Comparison of ENCODE assay signal across 20 mouse cellular contexts in the genomic region with DNA sequence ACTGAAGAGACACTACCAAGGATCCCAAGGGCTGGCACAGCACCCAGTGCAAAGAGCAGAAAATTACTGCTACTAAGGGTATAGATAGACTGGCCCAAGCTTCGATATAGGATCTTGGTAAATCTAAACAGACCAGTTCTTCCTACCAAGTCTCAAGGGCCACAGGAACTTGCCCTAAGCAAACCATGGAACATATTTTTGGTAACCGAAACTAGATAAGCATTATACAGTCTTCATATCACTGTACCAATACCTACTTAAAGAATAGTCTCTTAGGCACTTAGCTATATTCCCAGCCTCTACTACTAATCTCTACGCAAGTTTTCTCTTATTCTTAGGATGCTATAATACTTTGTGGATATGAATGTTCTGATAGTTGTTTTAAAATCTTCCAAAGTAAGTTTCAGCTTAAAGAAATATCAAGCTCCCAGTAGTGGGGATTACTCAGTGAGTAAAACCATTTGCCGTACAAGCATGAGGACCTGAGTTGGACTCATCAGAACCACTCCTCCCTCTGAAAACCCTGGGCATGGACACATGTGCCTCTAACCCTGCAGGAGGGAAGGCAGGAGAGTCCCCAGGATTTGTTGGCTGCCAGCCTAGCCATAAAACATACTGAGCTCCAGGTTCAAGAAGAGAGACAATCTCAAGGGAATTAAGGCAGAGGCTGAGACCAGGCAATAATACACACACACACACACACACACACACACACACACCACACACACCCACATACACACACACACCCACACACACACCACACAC. TPM values are rescaled to one million over a fixed set of nuclear protein-coding genes. Genes with fewer than 3 reads are reported as not detected.
DNase-seq lines count a peak whose midpoint lies in the region; ATAC-seq lines count a peak whose summit lies in the region.
"Had no signal": no experiment of that assay in that cellular context is flagged by ENCODE, and none has a peak within 500 bp of the region (broad histone marks: within the 10 kb centered on the region; RNA-seq: fewer than 3 reads in every experiment).

No protein-coding gene starts in this region.

- H3K27me3 ChIP-seq in heart, embryonic 12.5 days (replicated peaks): no peaks in the 10 kb centered on the region
- H3K27me3 ChIP-seq in forebrain, embryonic 12.5 days: no peaks in the 10 kb centered on the region
- H3K27me3 ChIP-seq: embryonic facial prominence, embryonic 15.5 days; kidney, embryonic 15.5 days; limb, embryonic 12.5 days; midbrain, embryonic 15.5 days; neural tube, embryonic 12.5 days had no signal

- no peak for ATAC-seq in heart, embryonic 12.5 days (ENCODE audit: insufficient number of reproducible peaks, low FRiP score)
- no peak for ATAC-seq in forebrain, embryonic 12.5 days (ENCODE audit: low FRiP score)
- ATAC-seq: forebrain, embryonic 14.5 days; liver, postnatal 0 days; midbrain, embryonic 15.5 days had no signal

- peak overlapping the region; percentile 40 for H3K4me2 ChIP-seq in heart, embryonic 12.5 days
- no peak overlapping the region for H3K4me2 ChIP-seq in forebrain, embryonic 12.5 days
- H3K4me2 ChIP-seq: embryonic facial prominence, embryonic 15.5 days; kidney, embryonic 15.5 days; limb, embryonic 12.5 days; midbrain, embryonic 15.5 days; neural tube, embryonic 12.5 days had no signal

- peak; percentile 44 for DNase-seq in adrenal gland, postnatal 10 days
- DNase-seq in adrenal gland, adult 8-10 months: no peak
- DNase-seq in heart, postnatal 25 days (ENCODE audit: low spot score): no peak
- peak; percentile 30 for DNase-seq in NIH3T3 (ENCODE audit: low read depth)
- DNase-seq in heart, postnatal 4 days: peak; percentile 31
- DNase-seq in yolk sac, embryonic 10.5 days (ENCODE audit: low spot score): no peak
- DNase-seq: B cell, adult 2 months; cerebellum, postnatal 36 days; liver, postnatal 0 days; thymus, postnatal 36 days had no signal

- H3K9me3 ChIP-seq in heart, embryonic 12.5 days (replicated peaks): no peaks in the 10 kb centered on the region
- H3K9me3 ChIP-seq in forebrain, embryonic 12.5 days: no peaks in the 10 kb centered on the region
- H3K9me3 ChIP-seq: embryonic facial prominence, embryonic 15.5 days; kidney, embryonic 15.5 days; limb, embryonic 12.5 days; midbrain, embryonic 15.5 days; neural tube, embryonic 12.5 days had no signal

- H3K27ac ChIP-seq in heart, embryonic 12.5 days (ENCODE audit: poor library complexity, severe bottlenecking): peak overlapping the region; percentile 60
- H3K27ac ChIP-seq in forebrain, embryonic 12.5 days: no peak overlapping the region
- H3K27ac ChIP-seq: embryonic facial prominence, embryonic 15.5 days; kidney, embryonic 15.5 days; limb, embryonic 12.5 days; macrophage; midbrain, embryonic 15.5 days; neural tube, embryonic 12.5 days; stomach, postnatal 0 days had no signal

- H3K4me1 ChIP-seq in heart, embryonic 12.5 days (replicated peaks): peaks cover 26% of the 10 kb centered on the region
- peaks cover 9% of the 10 kb centered on the region for H3K4me1 ChIP-seq in forebrain, embryonic 12.5 days

- H3K4me3 ChIP-seq in heart, embryonic 12.5 days: no peak overlapping the region
- H3K4me3 ChIP-seq in forebrain, embryonic 12.5 days (replicated peaks): no peak overlapping the region
- H3K4me3 ChIP-seq: embryonic facial prominence, embryonic 15.5 days; kidney, embryonic 15.5 days; limb, embryonic 12.5 days; midbrain, embryonic 15.5 days; neural tube, embryonic 12.5 days had no signal

- no peaks in the 10 kb centered on the region for H3K36me3 ChIP-seq in heart, embryonic 12.5 days
- no peaks in the 10 kb centered on the region for H3K36me3 ChIP-seq in forebrain, embryonic 12.5 days (replicated peaks)
- H3K36me3 ChIP-seq: embryonic facial prominence, embryonic 15.5 days; kidney, embryonic 15.5 days; midbrain, embryonic 15.5 days; neural tube, embryonic 12.5 days had no signal

- intact Hi-C loops in heart, postnatal 25 days (cut with DNase I): no loop called here

- WGBS in heart, embryonic 12.5 days: 77% methylated on average over 4 of the region's 4 CpGs
- WGBS in forebrain, embryonic 12.5 days: 91% methylated on average over 4 of the region's 4 CpGs

- H3K9ac ChIP-seq in heart, embryonic 12.5 days: 0 out of 2 replicates have a peak overlapping the region, but pooled peaks have one; percentile 48
- H3K9ac ChIP-seq in forebrain, embryonic 12.5 days: no peak overlapping the region
- H3K9ac ChIP-seq: embryonic facial prominence, embryonic 15.5 days; kidney, embryonic 15.5 days; limb, embryonic 12.5 days; liver, postnatal 0 days; midbrain, embryonic 15.5 days; neural tube, embryonic 12.5 days had no signal

RNA-seq across cellular contexts. Expression of a gene that starts 7.2 kb away (rescaled TPM):
- 100 to 1,000 TPM; 101 to 135 TPM for total RNA-seq in adrenal gland, postnatal 10 days (2021)
- 100 to 1,000 TPM; 113 to 176 (median 144) TPM for total RNA-seq in adrenal gland, adult 8-10 months (2022)
- polyA plus RNA-seq in heart, embryonic 12.5 days (2016; fragmentation: Nextera tagmentation; extraction: Ambion mirVana): 13.8 and 15.1 TPM in 2 replicates
- total RNA-seq in heart, postnatal 25 days (2021): 100 to 1,000 TPM; 147 to 177 TPM
- total RNA-seq in heart, postnatal 4 days (2021): 100 to 1,000 TPM; 134 to 135 TPM
- polyA plus RNA-seq in forebrain, embryonic 12.5 days (2016; fragmentation: Nextera tagmentation; extraction: Ambion mirVana): 9.2 and 10.6 TPM in 2 replicates

Comparison
In these comparisons a context has a peak if more than half of its experiments do, and no peak if none do; other contexts are left out.
1. DNase-seq: peak in adrenal gland, postnatal 10 days (single experiment), NIH3T3 (single experiment) and heart, postnatal 4 days (single experiment); none in adrenal gland, adult 8-10 months (single experiment), heart, postnatal 25 days (single experiment) and yolk sac, embryonic 10.5 days (single experiment).